Mouse (Mus musculus): ENCODE measurements at regions not wholly inside any gene's neighbourhood (a gene's known extent, or its start where the extent isn't known, plus 50 kb on each side); places are given as distances from the start of the nearest gene placed in this dataset.

GRCm38 (mm10) chr13:57365096-57365495 lies 469.3 kb upstream of the Trpc7 start:
- no peak for DNase-seq

DNA sequence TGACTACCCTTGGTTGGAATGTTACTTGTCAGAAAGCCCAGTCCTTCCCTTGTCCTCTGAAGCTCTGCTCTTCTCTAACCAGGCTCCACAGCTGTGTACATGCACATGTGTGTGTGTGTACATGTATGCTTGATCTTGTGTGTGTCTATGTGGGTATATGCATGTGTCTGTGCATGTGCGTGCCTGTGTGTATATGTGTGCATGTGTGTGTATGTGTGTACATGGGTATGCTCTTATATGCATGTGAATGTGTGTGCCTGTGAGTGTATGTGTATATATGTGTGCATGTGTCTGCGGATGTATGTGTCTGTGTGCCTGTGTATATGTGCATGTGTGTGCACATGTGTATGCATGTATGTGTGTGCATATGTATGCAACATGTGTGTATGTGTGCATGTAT lies 468.6 kb upstream of the Trpc7 start:
- no peak for DNase-seq

GRCm38 (mm10) chr13:57362563-57362962 lies 466.8 kb upstream of the Trpc7 start:
- DNase-seq, result no peak

- no peak for DNase-seq
Observed at GRCm38 (mm10) chr13:57361286-57361685, 465.5 kb upstream of the Trpc7 start.

DNA sequence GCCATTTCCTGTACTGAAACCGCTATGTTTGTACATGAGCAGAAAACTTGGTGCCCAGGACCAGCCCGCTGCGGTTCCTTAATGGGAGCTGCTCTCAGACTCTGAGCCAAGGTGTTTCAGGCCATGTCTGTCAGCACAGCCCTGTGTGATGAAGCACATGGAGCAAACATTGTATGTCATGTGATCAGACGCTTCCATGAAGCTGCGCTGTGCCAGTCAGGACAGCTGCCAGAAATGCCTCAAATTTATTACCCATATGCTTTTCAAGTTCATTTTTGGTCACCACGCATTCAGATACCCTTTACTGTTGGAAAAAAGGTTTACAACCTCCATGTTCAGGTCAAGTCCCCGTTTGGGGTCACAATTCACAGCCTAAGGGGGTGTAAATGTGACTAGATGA lies 458.8 kb upstream of the Trpc7 start:
- no peak for DNase-seq

GRCm38 (mm10) chr13:57353976-57354375 lies 458.2 kb upstream of the Trpc7 start:
- no peak for DNase-seq

GRCm38 (mm10) chr13:57350828-57351227 lies 455.0 kb upstream of the Trpc7 start:
- DNase-seq, result no peak

- DNase-seq, result no peak
Observed at GRCm38 (mm10) chr13:57338676-57339075, 442.9 kb upstream of the Trpc7 start.

DNA sequence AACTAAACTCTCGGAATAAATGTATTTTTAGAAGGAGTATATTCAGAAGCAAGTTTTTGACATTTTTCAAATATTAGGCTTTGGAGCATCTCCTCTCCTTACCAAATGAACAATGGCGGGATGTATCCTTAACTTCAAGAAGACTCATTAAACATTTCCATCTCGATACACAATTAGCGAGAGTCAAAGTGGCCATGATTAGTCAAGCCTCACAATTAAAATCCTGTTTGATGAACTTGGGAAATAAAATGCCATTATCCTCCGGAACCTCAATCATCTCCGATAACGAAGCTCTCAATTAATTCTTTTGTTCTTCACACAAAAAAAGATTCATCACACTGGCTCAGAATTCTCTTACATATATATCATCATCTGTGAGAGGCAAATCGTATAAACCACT lies 440.8 kb upstream of the Trpc7 start:
- no peak for DNase-seq

DNA sequence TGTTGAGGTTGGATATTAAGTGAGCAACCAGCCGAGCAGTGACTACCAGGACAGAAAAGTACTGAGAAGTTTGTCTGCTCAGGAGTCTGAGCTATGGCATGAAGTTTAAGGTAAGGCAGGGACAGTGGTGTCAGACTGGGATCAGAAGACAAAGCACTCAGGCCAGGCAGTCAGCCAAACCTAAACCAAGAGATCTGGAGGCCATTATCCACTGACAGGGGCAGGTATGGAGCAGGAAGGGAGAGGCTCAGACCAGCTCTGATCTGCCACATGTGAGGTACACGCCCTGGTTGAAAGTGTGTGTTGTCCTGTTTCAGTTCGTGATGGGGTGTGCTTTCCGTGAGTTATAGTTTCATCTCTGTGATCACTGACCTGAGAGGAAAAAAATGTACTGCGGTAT lies 437.2 kb upstream of the Trpc7 start:
- DNase-seq, result no peak

DNA sequence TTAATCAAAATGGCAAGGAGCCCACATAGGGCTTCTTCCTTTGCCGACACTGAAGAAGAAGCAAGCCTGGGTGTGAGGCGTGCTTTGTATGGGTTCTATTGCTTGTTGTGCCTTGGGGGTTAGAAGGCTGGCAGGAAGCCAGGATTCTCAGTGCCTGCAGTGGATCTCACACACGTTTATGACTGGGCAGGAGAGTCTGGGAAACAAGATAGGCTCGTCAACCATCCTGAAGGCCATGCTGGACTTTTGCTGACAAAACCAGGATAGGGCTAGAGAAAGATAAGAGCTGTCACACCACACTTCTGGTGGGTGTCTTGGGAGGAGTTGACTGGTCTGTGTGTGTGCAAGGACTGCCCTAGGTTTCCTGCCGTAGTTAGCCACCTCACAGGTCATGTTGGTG lies 436.1 kb upstream of the Trpc7 start:
- no peak for DNase-seq

DNA sequence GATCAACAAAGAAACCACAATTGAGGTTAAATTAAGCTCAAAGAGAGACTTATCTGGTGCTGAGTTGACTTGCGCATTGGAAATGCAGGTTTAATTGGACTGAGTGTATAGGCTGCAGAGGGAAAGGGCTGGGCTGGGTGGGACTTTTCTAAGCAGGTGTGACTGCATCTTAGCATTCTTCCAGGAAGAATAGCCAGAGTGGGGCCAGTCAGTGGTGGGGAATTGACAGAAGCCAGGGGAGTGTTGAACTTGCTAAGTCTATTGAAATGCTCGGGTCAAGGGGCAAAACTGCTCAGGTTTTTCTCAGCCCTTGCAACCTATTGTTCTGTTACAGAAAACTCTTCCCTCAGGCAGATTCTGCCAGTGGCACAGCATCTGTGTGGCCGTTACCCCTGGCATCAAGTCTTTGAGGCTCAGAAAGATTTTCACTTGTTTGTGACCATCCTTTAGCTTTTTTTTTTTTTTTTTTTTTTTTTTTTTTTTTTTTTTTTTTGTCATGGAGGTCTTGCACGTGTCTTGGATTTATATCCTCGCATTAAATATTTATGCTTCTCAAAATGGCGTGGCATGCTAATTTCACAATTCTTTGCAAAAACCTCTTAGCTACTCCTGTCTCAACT lies 429.6 kb upstream of the Trpc7 start:
- DNase-seq, result no peak

GRCm38 (mm10) chr13:57316211-57317005 lies 420.6 kb upstream of the Trpc7 start:
- DNase-seq, result no peak

GRCm38 (mm10) chr13:57314512-57314911 lies 418.7 kb upstream of the Trpc7 start:
- no peak for DNase-seq

DNA sequence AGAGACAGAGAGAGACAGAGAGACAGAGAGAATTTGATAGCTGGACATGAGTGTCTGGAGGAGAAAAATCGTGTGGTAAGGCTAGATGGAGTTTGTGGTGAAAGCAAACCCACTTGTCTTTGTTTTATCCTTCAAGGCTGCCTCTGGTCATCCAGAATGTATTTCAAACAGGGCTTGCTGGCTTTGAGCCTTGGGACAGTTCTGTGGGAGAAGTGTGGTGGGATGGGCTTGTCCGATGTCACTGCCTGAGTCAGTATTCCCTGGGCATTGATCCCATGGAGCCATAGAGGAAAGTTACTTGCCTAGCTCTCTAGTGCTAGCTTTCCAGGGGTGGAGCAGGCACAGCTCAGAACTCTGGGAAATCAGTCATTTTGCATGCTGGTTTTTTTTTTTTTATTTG lies 417.9 kb upstream of the Trpc7 start:
- no peak for DNase-seq

DNA sequence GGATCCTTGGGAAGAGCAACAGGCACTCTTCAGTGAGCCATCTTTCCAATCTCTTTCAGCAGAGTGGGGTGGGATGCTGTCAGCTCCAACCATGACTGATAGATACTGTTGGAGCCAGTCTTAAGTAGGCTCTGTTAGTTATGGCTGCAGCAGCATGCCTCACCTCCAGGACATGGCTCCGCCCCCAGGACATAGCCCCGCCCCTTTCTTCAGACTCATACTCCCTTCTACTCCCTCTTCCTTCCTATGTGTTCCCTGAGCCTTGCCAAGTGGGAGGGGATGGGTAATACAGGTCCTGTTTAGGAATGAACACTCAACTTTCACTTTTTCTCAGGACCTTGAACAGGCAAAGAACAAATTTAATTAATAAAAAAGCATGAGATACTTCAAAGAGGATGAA lies 415.4 kb upstream of the Trpc7 start:
- DNase-seq, result no peak

DNA sequence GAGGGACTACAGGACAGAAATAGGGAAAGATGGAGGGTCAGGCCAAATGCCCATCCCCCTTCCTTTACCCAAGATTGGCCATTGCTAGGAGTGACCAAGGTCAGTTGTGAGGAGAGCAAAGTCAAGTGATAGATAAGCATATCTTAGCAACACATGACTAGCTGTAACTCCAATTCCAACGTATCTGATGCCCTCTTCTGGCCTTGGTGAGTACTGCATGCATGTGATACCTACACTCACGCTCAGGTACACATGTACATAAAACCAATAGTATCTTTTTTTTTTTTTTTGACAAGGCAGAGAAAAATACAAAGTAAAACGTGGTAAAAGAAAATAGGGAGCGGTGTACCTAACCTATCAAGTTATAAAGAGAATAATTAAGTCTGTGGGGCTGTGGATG lies 413.8 kb upstream of the Trpc7 start:
- no peak for DNase-seq

GRCm38 (mm10) chr13:57307971-57308903 lies 412.4 kb upstream of the Trpc7 start:
- no peak for DNase-seq

DNA sequence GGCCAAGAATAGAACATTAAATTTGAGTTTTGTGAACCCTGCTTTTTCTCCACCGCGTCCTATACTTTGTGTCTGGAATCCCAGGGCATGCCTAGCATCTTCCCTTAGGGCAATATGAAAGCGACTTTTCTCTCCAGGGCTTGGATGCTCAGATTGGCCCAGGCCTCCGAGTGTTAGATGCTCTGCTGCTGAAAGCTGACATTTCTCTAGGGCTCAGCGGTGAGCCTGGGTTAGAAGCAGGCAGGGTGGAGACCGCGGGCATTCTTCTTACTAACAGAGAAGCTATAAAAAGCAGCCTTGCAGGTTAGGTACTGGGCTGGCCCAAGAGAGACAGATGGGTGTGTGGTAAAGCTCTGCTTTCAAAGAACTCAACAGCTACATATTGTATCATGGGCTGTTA lies 409.8 kb upstream of the Trpc7 start:
- no peak for DNase-seq

- no peak for DNase-seq
Observed at GRCm38 (mm10) chr13:57303805-57304204, 408.0 kb upstream of the Trpc7 start.

DNA sequence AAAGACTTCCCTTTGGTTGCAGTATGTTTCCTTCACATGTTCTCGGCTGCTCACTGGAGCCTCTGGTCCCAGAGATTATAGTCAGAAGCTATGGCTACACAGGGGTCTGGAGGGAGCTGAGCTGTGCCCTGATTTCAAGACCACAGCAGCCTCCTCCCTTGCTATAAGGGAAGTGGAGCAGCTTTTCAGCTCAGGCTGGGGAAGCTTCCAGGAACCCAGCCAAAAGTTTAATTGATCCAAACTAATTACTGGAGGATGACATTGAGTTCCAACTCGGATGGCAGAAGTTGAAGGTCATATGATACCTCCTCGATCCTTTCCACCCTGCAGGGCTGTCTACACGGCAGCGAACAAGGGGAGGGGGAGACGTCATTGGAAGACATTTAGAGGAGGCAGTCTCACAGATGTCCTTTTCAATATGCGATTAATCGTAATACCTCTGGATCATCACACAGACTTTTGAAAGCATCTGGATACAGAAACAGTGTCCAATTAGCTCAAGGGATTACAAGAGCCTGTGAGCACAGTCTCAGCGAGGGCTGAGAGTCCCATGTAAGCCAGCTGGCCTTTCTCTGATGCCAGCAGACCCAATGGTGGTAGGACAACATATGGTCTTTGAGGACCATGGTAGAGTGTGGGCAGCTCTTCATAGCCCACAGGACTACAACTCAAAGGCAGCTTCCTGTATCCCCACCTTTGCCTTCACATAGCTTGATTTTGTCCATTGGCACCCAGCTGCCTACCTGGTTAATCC lies 396.1 kb upstream of the Trpc7 start:
- DNase-seq, result no peak

DNA sequence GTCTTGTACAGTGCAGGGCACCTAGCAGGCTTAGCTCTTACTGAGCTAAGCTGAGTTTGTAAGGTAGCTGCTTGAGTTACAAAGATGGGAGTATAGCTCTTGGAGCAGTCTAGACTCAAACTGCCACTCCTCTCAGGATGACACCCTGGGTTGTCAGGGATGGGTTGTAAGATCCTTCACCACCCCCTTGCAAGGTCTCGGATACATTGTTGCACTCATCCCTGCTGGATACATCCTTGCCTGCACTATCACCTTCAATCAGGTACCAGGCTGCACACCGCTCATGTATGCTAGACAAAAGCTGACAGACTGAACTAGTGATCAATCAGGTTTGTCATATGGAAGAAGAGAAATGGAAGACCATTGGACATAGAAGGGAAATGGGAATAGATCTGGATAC lies 390.4 kb upstream of the Trpc7 start:
- DNase-seq, result no peak

- no peak for DNase-seq
Observed at GRCm38 (mm10) chr13:57282816-57283215, 387.0 kb upstream of the Trpc7 start.

Data from right cerebral cortex, postnatal 25 days (tissue).